Mouse (Mus musculus) neural tube, embryonic 10.5 days (tissue): ENCODE measurements around the gene Rassf4.

ENCODE experiments used
- DNase-seq: peaks from one replicate; pipeline ENCODE4 v3.0.0-alpha.2; 2017; ENCODE audit warnings: low spot score; ENCODE audit errors: extremely low spot score

Rassf4 gene

DNA sequence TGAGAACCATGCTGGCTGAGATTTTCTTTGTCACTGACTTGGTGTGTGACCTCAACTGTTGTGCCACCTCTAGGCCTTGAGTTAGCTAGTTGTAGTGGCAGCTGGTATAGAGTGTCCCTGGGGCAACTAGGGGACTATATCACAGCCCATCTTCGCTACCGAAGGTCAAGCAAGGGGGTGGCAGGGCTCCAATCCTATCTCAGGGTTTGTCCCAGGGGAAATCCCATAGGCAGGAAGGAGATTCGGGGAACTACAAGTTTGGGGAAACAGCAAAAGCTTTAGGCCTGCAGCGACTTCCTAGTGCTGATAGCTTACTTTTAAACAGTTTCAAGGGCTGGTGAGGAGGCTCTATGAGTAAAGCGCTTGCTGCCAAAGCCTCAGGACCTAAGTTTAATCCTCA, 1.4 kb downstream of the Rassf4 start:
- no peak for DNase-seq

DNA sequence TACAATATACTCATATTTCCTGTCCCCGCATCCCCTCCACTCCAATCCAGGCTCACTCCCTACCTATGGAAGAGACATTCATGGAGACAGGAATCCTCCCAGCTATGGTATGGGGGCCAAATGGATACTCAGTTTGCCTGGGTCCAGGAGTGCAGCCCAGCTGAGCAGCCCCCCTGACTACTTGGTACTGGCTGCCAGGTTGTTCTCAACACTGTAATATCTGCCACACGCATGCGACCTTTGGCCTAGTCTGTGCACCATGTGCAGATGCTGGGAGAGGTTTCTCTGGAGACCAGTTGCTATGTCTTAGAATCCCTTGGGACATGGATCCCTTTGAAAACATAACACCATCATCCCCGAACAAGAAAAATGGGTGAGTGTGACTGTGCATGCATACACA, 2.0 kb downstream of the Rassf4 start:
- no peak for DNase-seq

DNA sequence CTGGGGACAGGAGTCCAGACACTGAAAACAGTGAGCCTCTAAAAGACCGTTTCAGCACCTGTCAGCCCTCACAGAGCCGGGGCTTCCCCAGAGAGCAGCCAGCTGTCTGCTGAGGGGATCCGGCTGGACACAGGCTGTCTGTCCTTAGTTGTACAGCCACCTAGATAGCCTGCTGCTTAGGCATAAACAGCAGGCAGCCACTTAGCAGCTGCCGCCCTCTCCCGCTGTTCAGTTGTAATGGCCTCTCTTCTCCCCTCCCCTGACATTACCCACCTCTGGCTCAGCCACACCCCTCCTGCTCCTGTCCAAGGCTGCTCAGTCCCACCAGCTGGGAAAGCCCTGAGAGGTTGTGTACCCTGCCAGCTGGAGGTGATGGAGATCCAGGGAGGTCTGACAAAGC, 2.7 kb downstream of the Rassf4 start:
- DNase-seq: peak; percentile 55

DNA sequence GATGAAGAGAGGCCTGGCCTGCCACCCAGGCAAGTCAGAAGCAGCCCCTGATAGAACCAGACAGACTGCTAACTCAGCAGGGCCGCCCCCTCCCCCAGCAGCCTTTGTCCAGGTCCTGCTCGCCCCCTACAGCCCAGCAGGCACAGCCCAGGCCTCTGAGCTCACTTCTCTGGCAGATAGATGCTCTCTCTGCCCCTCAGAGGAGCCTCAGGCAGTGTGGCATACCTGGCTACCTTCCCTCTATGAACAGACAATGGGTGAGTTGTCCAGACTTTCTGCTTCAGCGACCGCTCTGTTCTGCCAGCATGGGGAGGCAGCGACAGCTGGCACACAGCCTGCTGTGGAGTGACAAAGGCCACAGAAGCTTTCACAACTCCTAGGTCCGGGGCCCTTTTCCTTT, 3.6 kb downstream of the Rassf4 start:
- DNase-seq: no peak

DNA sequence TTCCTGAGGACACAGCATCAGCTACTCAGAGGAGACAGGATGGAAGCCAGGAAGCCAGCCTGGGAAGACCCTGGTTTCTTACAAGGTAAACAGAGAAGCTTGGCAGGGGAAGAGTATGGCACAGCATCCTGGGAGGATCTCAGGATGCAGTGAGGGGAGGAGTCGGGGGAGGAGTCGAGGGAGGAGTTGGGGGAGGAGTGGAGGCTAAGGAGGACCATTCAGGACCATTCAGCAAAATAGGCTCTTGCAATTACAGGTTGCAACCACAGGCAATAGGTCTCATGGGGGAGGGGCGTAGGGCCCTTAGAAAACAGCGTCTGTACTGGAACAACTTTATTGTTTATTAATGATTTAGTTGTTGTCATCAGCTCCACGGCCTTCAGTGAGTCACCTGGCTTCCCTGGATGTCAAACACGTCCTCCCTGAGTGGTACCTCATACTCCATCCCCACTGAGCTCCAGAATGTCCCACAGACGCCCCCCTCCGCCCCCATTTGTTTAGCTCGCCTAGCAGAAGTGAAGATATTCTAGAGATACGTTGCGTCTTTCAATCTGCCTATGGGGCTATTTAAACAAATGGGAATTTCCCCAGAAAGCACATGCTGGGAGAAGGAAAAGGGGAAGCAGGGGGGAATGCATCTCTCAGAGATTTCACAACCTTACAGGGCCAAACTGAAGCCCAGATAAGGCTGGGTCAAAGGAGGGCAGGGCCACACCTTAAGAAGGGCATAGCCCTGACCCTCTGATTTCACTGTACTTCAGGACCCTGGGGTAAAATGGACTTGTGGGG, 4.9 kb downstream of the Rassf4 start:
- no peak for DNase-seq

DNA sequence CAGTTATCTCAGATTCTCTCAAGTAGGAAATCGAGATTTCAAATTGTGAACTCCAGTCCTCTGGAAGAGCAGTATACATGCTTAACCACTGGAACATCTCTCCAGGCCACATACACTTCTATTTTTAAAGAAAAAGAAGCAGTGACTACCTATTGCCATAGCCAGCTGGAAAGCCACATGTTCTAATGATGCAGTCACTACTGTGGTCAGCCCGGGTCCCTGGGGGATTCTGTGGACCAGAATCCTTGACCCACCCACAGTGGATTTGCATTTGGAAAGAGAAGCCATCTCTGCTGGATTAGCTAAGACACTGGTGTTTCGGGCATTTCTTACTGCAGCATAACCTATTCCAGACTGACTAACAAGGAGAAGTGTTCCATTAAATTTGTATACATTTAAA, 6.4 kb downstream of the Rassf4 start:
- no peak for DNase-seq

DNA sequence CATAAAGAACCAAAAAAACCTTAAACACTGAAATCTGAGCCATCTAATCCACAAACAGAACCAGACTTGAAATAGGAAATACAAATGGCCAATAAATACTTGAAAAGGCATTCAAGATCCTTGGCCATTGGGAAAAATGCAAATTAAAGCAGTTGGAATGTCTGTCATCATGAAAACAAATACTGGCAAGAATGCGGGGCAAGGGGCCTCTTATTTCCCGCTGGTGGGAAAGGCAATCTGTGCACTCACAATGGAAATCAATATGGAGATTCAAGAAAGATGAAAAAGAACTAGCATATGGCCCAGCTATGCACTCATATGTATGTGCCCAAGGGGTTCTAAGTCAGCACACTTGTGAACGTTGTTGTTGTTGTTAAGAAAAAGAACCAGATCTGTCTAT, 6.9 kb downstream of the Rassf4 start:
- no peak for DNase-seq

DNA sequence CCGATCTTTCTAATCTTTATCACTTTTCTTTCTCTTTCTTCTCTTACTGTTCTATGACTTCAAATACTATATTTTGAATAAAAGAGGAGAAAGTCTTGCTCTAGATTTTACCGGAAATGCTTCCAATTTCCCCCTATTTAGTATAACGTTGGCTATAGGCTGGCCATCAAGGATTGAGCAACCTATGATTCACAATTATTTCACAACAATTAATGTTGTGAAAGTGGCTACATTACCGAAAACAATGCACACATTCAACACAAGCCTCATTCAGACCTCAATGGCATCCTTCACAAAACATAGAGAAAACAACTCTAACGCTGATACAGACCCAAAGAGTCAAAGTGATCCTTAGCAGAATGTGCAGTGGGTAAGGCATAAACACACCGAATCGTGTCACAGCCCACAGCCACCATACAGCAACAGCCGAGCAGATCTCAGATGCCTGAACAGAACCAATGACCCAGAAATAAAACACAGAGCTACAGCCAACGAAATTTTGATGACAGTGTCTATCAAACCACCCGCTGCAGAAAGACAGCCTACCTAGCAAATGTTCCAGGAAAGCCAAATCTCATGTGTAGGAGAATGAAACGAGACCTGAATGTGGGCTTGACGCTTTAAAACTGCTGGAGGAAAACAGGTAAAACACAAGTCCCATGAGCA, 7.5 kb downstream of the Rassf4 start:
- DNase-seq: no peak

DNA sequence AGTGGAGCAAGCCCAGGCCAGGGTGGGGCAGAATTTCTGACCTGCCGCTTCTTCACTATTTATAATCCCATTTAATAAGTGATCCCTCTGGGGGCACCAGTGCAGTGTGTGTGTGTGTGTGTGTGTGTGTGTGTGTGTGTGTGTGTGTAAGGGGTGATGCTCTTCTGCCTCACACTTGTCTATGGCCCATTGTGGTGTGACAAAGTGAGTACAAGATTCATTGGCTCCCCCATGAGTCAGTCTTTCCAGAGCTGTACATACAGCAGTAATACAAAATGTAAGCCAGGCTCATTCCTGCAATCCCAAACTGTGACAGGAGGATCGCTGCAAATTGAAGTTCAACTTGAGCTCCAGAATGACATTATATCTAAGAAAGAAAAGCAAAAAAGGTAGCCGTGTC, 8.9 kb downstream of the Rassf4 start:
- DNase-seq: no peak

DNA sequence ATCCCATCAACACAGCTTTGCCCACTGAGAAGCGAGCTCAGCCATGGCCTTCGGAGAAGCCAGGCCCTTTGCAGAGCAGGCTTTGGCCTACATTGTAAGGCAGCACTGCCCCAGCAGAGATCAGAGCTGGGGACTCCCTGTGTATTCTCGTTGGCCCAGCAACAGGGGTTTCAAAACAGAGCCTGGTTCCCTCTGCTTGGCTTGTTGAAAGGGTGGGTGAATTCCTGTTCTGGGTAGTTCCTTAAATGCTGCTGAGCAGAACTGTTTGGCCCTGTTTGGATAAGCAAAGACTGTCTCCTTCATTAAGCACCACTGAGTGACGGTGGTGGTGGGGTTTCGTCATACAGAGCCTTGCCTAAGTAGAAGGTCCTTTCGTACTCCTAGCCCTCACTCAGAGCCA, 9.7 kb downstream of the Rassf4 start:
- DNase-seq: no peak

DNA sequence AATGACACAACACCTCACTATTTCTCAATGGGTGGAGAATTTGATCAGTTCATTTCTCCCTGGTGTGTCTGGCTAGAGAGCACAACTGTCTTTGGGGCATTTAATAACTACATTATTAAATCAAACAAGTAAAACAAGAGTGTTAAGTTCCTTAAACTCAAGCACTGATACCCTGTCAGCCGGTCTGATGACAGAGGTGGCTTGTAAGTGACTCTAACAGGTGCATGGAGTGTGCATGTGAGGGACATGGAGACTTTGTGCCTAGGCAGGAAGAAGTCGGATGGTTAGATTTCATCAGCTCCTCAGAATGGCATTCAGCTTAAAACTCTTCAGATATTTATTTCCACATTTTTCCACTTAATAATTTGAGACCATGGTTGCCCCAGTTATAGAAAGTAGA, 10.4 kb downstream of the Rassf4 start:
- no peak for DNase-seq

DNA sequence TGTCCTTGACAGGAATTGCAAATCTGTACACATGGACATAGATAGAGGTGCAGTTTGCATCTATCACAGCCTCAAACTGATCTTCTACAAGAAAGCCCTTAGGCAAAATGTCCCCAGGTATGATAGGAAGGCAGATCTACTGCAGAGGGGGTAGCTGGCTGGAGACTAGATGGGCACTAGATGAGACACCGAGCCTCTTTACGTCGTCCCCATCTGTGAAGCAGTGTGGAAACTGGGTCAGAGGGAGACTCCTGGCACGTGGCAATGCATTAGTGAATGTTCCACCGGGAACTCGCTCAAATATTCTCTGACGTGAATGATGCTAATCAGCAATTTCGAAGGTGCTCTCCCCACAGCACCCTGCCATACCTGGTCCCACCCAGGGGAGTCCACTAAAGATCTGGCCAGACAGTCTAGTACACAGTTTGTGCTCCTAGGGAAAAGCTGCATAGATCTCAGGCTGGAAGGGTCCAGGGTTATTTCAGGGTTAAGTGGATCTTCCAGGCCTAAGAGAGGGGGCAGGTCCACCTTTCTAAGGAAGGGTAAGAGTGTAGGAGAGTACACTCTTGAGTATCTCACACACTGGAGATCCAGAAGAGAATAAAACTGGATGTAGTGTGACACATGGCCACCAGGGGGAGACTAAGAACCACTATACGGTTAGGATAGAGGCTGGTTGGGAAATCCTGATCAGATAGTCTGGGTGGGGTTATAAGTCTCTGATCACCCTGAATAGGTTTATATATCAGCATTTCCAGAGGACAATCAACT, 19.9 kb downstream of the Rassf4 start:
- peak; percentile 79 for DNase-seq

DNA sequence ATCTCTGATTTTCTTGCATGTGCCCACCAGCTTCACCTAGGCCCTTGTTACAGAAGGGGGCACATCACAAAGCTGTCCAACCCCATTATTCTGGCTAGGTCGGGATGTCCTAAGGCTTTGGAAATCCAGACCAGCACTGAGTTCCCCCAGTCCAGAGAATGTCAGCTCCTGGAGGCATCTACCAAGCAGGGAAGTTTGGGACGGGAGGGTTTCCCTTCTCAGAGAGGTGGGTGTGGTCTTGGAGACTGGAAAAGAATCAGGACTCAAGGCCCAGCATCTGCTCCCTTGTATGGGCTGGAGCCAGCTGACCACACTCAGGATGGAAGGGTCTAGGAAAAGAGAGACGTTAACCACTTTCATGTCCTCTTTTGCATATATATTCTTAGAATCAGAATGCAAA, 20.6 kb downstream of the Rassf4 start:
- DNase-seq: no peak

DNA sequence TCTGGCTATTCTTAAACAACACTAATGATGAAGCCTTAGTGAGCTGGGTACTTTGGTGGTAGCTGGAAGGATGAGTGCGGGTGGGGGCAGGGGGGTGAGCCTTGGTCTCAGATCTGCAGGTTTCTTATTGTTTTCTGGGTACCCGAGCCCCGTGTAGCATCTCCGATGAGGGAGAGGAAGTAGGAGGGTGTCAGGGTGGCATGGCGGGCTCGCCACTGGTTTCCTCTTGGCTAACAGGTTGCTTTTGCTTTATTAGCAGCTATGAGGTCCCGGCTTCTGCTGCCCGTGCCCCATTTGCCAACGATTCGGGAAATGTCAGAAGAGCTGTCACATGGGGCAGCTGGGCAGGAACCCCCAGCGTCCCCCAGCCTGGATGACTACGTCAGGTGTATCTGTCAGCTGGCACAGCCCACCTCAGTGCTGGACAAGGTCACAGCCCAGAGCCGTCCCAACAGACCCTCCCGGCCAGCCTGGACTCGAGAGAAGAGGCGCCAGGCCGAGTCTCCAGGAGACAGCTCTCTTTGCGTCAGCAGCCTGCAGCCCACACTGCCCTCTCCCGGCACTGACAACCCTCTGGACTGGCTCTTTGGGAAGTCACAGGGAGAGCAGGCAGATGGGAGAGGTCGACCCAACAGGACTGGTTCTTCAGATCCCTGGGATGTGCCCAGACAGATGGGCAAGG, 22.2 kb downstream of the Rassf4 start:
- no peak for DNase-seq

DNA sequence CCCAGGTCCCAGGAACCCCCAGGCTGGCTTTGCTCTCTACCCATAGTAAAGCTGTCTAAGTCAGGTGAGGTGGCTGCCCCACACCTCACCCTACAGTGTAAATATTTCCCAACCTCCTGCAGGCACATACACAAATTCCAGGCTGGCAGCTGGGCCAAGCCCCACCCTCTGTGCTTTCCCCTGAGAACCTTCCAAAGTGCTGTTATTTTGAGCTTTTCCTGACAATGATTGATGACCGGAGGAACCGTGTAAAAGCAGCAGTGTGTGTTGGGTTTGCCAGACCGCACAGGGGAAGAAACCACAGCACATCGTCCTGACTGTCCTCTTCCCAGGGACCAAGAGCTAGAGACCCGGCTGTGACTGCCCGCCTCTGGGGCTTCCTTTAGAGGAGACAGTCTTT, 23.3 kb downstream of the Rassf4 start, which contains the start of gene Depp1:
Gene Depp1, plus strand, starts transcription at position 204 of the 400 bp plus-strand sequence.
- DNase-seq: no peak

DNA sequence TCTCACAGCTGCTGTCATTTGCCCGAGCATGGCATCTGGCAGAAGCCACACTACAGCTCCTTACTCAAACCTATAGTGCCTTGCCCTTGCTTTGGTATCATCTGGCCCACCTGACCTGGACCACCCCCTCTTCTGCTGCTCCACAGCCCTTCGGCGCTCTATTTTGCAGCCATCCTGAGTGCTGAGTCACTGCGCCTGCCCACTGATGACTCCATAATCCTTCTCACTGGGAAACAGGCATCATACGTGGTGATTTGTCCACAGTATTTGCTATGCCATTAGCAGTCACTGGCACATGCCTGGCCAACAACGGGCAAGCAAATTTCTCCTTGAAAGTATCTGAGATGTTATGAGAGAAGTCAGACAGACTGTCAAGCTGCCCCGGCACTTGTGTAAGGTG, 23.9 kb downstream of the Rassf4 start:
- no peak for DNase-seq

DNA sequence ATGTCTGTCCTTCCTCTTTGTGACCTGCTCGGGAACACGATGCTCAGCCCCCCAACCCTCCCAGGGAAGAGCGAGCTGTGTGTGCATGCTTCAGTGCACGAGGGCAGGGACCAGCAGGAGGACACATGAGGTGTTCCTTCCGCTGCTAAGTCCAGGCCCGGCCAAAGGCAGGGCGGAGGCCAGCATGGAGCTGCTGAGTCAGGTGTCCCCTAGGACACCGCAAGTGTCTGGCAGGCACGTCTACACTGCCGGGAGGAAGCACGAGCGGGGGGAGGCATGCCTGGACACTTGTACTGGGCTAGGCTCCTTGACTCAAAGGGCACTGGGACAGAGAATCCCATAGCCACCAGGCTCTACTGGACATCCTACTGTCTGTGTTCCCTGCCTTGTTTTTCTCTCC, 26.0 kb downstream of the Rassf4 start:
- no peak for DNase-seq

DNA sequence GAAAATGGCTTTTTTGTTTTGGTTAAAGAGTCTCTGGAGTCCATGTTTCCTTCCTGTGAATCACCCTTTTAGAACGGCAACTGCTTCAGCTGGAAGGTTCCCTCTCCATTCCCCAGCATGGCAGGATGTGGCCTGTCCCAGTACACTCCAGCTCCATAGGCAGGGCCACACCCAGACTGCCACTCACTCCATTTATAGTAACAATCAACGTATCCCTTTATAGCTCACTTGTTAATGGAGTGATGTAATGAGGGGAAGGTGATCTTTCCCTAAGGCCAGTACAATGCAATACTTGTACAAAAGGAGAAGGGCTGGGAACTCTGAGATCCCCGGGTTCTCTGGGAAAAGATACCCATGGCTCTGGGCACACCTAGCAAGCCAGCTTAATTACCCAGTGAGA, 29.4 kb downstream of the Rassf4 start:
- DNase-seq: no peak

DNA sequence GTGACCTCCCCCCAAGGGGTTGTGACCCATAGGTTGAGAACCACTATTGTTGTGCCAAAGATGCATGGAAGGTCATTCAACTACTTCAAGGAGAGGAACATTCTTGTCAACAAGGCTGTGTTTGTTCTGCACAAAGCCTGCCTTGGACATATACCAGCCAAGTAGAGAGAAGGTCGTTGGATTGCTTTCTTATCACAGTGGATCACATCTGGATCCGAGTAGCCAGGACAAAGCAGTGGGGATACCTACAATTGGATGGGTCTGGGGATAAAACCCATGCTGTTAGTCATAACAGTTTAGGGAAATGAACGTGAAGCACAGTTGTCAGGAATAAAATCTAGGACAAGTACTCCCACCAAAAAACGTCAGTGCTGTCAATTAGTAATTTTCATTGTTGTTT, 29.9 kb downstream of the Rassf4 start:
- DNase-seq: no peak

DNA sequence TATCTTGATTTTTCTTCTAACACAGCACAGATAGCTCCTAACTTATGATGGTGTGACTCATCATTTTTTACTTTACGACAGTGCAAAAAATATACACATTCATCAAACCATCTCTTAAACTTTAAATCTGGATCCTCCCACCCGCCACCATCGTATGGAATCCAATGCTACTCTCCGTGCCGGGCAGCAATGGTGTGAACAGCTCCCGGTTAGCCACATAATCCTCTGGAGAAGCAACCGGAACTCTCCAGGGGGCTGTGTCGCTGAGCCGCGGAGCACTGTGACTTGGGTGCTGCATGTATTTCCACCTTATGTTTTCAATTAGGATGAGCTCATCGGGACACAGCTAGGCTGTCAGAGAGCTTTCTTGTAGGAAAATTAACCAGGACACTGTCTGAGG, 30.8 kb downstream of the Rassf4 start:
- no peak for DNase-seq

DNA sequence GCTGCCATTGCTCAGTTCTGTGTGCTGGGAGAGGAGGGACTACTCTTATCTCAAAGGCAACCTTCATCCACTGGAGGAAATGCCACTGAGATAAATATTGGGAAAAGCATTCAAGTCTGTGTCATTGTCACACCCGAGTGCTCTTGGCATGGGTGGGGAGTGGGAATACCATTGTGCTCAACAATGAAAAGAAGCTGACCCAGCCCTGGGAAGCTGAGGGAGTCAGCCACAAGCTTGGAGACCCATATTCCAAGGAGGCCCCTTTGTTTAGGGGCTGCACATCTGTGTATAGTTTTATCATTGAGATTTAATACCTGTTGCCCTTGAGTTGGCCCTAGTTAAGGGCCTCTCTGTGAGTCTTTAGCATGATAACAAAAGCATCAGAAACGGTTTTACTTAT, 34.1 kb downstream of the Rassf4 start:
- no peak for DNase-seq

DNA sequence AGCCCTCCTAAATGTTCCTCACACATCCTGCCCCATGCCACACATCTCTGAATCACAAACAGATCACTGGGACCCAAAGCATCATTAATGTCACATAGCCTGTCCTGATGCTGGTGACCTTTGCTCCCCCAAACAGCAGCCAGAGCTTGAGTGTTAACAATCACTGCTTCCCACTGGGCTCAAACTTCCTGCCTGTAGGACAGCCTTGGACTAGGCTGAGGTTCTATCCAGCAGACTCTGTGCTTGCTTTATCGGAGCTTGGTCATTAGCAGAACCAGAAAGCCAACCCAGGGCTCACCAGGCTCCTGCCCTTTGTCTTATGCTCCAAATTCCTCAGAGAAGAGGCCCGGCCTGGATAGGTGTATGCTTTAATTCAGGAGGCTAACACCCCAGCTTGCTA, 34.9 kb downstream of the Rassf4 start:
- DNase-seq: no peak
